Mouse (Mus musculus): ENCODE results near the gene Tbx2. TPM values are rescaled to one million over a fixed set of nuclear protein-coding genes. Genes with fewer than 3 reads are reported as not detected.

The Tbx2 gene
- polyA plus RNA-seq, 1 experiment from 2014 or later, result 5.8 TPM

DNA sequence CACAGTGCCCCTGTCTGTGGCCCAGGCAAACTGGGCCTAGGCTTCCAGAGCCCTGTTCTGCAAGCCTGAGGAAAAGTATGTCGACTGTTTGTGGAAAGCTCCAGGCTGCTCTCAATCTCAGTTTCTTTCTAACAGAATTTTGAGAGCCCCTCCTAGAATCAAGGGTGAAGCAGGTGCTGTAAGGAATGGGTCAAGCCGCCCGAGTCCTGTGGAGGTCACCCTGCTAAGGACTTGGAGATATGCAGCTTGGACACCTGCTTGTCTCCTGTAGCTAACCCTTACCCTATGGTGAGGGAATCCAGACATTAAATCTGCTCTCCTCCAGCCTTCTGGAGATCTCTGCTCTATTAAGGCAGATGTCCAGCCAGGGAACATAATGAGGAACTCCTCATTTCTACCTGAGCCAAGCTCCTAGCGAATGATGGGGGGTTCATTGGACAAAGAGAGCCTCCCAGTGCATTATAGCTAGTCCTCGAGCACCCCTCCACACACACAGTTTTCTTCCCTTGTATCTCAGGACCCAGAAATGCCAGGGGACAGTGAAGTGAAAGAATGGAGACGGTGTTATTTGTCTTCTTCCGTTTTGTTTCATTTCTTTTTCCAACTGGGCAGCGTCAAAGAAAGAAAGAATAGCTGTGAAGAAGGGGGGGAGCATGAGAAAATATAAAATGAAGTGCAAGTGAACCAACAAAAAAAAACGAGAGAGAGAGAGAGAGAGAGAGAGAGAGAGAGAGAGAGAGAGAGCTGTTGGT, 2.8 kb downstream of the Tbx2 start:
- ATAC-seq (ENCODE audit: insufficient number of reproducible peaks, insufficient read depth, low FRiP score, low read depth), result no peak
- Histone ChIP-seq H3K36me3 (ENCODE audit: control insufficient read depth, insufficient read depth, low read length) (peaks cover 7% of the 10 kb centered on the region; the same call in 1 of the 2 replicates), H3K27me3 (ENCODE audit: control insufficient read depth, insufficient read depth, low read length) (peaks cover 23% of the 10 kb centered on the region), H3K27ac (ENCODE audit: low read length) (no peak overlapping the region), H3K4me2 (replicated peaks; ENCODE audit: low read depth, low read length) (peak overlapping the region; percentile 87), H3K4me3 (ENCODE audit: low read depth, low read length) (peak overlapping the region; percentile 59), H3K9me3 (ENCODE audit: control insufficient read depth, low read depth, low read length) (no peaks in the 10 kb centered on the region), H3K9ac (replicated peaks; ENCODE audit: low read depth, low read length) (peak overlapping the region; percentile 81), H3K4me1 (ENCODE audit: control insufficient read depth, insufficient read depth, low read length) (peaks cover 16% of the 10 kb centered on the region; the same call in 1 of the 2 replicates)
- 29% methylated on average over 9 of the region's 9 CpGs for WGBS

DNA sequence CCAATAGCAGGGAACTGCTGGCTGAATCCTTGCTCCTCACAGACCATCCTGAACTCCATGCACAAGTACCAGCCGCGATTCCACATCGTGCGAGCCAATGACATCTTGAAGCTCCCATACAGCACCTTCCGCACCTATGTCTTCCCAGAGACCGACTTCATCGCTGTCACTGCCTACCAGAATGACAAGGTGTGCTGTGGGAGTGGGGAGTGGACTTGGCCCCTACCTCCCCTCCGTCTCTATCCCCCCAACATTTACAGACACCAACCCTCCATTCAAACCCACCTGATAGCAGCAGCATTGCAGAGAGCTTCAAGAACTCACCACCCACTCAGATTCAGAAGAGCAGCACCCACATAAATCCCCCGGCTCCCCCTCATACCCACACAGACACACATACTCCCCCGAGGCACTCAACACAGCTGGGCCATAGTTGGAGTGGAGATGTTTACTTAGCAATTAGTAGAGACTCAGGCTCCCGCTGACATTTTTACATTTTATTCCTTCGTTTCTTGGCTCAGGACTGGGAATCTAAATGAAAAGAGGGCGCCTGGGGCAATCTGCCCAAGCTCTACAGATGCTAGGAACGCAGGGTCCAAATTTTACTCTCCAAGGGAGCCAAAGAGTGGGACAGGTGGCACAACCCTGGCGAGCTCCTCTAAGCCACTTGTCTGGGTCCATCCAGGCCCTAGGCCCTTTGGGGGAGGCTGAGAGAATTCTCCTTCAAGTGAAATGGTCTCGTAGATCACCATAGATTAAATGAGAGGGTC, 3.6 kb downstream of the Tbx2 start:
- 31% methylated on average over 16 of the region's 16 CpGs for WGBS
- H3K4me3 ChIP-seq (ENCODE audit: low read depth, low read length), result peak overlapping the region; percentile 59
- peak overlapping the region; percentile 36; the same call in 1 of the 2 replicates for H3K27ac ChIP-seq (ENCODE audit: low read length)
- peaks cover 14% of the 10 kb centered on the region; the same call in 1 of the 2 replicates for H3K4me1 ChIP-seq (ENCODE audit: control insufficient read depth, insufficient read depth, low read length)
- H3K4me2 ChIP-seq (replicated peaks; ENCODE audit: low read depth, low read length), result peak overlapping the region; percentile 87
- peaks cover 7% of the 10 kb centered on the region; the same call in 1 of the 2 replicates for H3K36me3 ChIP-seq (ENCODE audit: control insufficient read depth, insufficient read depth, low read length)
- peak overlapping the region; percentile 54; the same call in 1 of the 2 replicates for H3K9ac ChIP-seq (replicated peaks; ENCODE audit: low read depth, low read length)
- no peaks in the 10 kb centered on the region for H3K9me3 ChIP-seq (ENCODE audit: control insufficient read depth, low read depth, low read length)
- peaks cover 30% of the 10 kb centered on the region for H3K27me3 ChIP-seq (ENCODE audit: control insufficient read depth, insufficient read depth, low read length)
- ATAC-seq (ENCODE audit: insufficient number of reproducible peaks, insufficient read depth, low FRiP score, low read depth), result no peak

DNA sequence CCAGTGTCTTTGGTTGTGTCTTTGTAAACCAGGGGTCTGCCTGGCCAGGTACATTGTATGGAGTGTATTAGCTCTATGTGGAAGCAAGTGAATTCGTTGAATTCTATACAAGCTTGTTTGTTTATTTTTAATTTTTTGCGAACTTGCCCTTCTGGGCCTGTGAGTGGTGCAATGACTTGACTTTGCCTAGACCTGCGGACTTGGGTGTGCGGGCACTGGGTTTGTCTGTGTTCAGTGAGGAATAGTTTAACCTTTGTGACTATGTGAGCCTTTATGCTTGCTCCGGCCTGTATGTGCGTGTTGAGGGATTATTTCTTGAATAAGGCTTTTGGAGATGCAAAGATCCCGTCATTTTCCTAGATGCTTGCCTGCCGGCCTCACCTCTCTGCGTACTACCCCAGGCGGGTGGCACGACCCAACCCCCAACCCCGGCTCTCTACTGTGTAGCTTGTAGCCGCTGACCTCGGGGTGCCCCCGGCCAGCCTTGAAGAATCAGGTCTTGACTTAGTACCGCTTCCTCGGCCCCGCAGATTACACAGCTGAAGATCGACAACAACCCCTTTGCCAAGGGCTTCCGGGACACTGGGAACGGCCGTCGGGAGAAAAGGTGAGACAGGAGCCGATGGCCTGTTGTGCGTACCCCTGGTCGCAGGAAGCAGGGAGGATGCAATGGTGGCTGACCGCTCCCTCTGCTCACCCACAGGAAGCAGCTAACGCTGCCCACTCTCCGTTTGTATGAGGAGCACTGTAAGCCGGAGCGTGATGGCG, 4.4 kb downstream of the Tbx2 start:
- 18% methylated on average over 32 of the region's 32 CpGs for WGBS
- Histone ChIP-seq H3K27ac (ENCODE audit: low read length) (peak overlapping the region; percentile 36; the same call in 1 of the 2 replicates), H3K4me2 (replicated peaks; ENCODE audit: low read depth, low read length) (peak overlapping the region; percentile 87), H3K4me3 (ENCODE audit: low read depth, low read length) (peak overlapping the region; percentile 59), H3K4me1 (ENCODE audit: control insufficient read depth, insufficient read depth, low read length) (0 out of 2 replicates have a peak, but pooled peaks cover 16% of the 10 kb centered on the region), H3K9ac (replicated peaks; ENCODE audit: low read depth, low read length) (peak overlapping the region; percentile 54), H3K36me3 (ENCODE audit: control insufficient read depth, insufficient read depth, low read length) (peaks cover 7% of the 10 kb centered on the region; the same call in 1 of the 2 replicates), H3K9me3 (ENCODE audit: control insufficient read depth, low read depth, low read length) (no peaks in the 10 kb centered on the region), H3K27me3 (ENCODE audit: control insufficient read depth, insufficient read depth, low read length) (peaks cover 35% of the 10 kb centered on the region)
- ATAC-seq (ENCODE audit: insufficient number of reproducible peaks, insufficient read depth, low FRiP score, low read depth), result no peak

DNA sequence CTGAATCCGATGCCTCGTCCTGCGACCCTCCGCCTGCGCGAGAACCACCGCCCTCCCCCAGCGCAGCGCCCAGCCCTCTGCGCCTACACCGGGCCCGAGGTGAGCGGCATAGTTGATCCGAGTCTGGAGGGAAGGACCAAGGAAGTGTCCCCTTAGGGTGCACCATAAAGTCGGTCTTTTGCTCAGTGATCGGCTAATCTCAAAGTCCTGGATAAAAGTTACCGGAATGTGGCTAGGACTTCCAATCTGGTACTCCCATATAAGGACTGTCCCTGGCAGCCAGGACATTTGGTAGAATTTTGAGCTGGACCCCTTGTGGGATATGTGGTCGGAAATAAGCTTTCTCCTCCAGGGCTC, 4.9 kb downstream of the Tbx2 start:
- H3K4me3 ChIP-seq (ENCODE audit: low read depth, low read length), result peak overlapping the region; percentile 59
- H3K27ac ChIP-seq (ENCODE audit: low read length), result no peak overlapping the region; the same call in 1 of the 2 replicates
- ATAC-seq (ENCODE audit: insufficient number of reproducible peaks, insufficient read depth, low FRiP score, low read depth), result no peak
- H3K27me3 ChIP-seq (ENCODE audit: control insufficient read depth, insufficient read depth, low read length), result peaks cover 35% of the 10 kb centered on the region
- H3K9me3 ChIP-seq (ENCODE audit: control insufficient read depth, low read depth, low read length), result no peaks in the 10 kb centered on the region
- H3K4me1 ChIP-seq (ENCODE audit: control insufficient read depth, insufficient read depth, low read length), result peaks cover 14% of the 10 kb centered on the region; the same call in 1 of the 2 replicates
- peak overlapping the region; percentile 87 for H3K4me2 ChIP-seq (replicated peaks; ENCODE audit: low read depth, low read length)
- H3K9ac ChIP-seq (replicated peaks; ENCODE audit: low read depth, low read length), result peak overlapping the region; percentile 54
- peaks cover 7% of the 10 kb centered on the region; the same call in 1 of the 2 replicates for H3K36me3 ChIP-seq (ENCODE audit: control insufficient read depth, insufficient read depth, low read length)
- 15% methylated on average over 18 of the region's 18 CpGs for WGBS

DNA sequence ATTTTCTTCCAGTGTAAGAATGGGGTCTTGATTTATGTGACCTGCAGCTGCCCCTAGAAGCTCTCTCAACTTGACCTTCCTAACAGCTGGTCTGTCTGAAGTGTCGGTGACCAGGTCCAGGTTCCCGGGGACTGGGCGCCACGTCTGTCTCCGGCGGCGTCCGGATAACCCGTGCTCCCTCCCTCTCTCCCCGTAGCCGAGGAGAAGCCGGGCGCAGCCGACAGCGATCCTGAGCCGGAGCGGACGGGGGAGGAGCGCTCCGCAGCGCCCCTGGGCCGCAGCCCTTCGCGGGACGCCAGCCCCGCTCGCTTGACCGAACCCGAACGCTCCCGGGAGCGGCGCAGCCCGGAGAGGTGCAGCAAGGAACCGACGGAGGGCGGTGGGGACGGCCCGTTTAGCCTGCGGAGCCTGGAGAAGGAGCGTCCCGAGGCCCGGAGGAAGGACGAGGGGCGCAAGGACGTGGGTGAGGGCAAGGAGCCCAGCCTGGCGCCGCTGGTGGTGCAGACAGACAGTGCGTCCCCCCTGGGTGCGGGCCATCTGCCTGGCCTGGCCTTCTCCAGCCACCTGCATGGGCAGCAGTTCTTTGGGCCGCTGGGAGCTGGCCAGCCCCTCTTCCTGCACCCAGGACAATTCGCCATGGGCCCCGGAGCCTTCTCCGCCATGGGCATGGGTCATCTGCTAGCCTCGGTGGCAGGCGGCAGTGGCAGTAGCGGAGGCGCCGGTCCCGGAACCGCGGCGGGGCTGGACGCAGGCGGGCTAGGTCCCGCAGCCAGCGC, 5.5 kb downstream of the Tbx2 start:
- Histone ChIP-seq H3K9ac (replicated peaks; ENCODE audit: low read depth, low read length) (peak overlapping the region; percentile 54), H3K4me3 (ENCODE audit: low read depth, low read length) (peak overlapping the region; percentile 59), H3K9me3 (ENCODE audit: control insufficient read depth, low read depth, low read length) (no peaks in the 10 kb centered on the region), H3K4me2 (replicated peaks; ENCODE audit: low read depth, low read length) (peak overlapping the region; percentile 87), H3K36me3 (ENCODE audit: control insufficient read depth, insufficient read depth, low read length) (peaks cover 7% of the 10 kb centered on the region; the same call in 1 of the 2 replicates), H3K27ac (ENCODE audit: low read length) (peak overlapping the region; percentile 44; the same call in 1 of the 2 replicates), H3K4me1 (ENCODE audit: control insufficient read depth, insufficient read depth, low read length) (peaks cover 17% of the 10 kb centered on the region), H3K27me3 (ENCODE audit: control insufficient read depth, insufficient read depth, low read length) (peaks cover 35% of the 10 kb centered on the region)
- 6% methylated on average over 66 of the region's 67 CpGs for WGBS
- no peak for ATAC-seq (ENCODE audit: insufficient number of reproducible peaks, insufficient read depth, low FRiP score, low read depth)

DNA sequence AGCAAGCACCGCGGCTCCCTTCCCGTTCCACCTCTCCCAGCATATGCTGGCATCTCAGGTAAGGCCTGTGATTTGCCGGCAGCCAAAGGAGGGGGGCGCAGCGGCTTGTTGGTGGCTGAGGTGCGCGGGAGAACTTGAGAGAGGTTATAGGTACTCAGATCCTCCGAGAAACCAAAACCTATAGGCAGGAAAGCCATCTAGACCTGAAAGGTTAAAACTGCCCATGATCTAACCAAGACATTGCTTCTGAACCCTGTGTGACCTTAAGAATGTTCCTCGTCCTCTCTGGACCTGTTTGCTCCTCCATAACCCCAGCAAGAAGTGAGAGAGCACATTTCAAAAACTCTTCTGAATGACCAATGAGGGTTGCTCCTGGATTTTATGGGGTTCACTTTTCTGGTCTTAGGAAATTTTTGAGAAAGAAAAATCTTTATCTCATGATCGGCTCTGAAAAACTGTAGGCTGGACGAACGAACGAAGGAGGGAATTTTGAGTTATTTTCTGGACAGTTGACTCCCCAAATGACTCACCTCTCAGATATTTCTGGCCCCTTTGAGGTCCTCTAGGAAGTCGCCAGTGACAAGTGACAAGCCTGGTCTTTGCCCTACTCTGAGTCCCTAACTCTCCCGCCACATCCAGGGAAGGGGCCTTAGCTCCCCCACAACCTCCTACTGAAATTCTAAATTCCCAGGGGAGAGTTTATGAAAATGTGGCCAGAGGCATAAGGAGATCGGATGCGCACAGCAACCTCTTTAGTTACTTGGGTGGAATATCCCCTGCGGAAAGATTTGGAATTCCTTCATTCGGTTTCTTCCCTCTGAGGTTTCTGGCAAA, 6.3 kb downstream of the Tbx2 start:
- no peaks in the 10 kb centered on the region for H3K9me3 ChIP-seq (ENCODE audit: control insufficient read depth, low read depth, low read length)
- peak overlapping the region; percentile 54 for H3K9ac ChIP-seq (replicated peaks; ENCODE audit: low read depth, low read length)
- peak overlapping the region; percentile 87 for H3K4me2 ChIP-seq (replicated peaks; ENCODE audit: low read depth, low read length)
- no peak for ATAC-seq (ENCODE audit: insufficient number of reproducible peaks, insufficient read depth, low FRiP score, low read depth)
- peaks cover 7% of the 10 kb centered on the region; the same call in 1 of the 2 replicates for H3K36me3 ChIP-seq (ENCODE audit: control insufficient read depth, insufficient read depth, low read length)
- no peak overlapping the region for H3K27ac ChIP-seq (ENCODE audit: low read length)
- peak overlapping the region; percentile 59 for H3K4me3 ChIP-seq (ENCODE audit: low read depth, low read length)
- peaks cover 35% of the 10 kb centered on the region for H3K27me3 ChIP-seq (ENCODE audit: control insufficient read depth, insufficient read depth, low read length)
- WGBS, result 29% methylated on average over 20 of the region's 20 CpGs
- H3K4me1 ChIP-seq (ENCODE audit: control insufficient read depth, insufficient read depth, low read length), result peaks cover 17% of the 10 kb centered on the region

All from stomach, embryonic 14.5 days (tissue).